Mouse (Mus musculus) midbrain, embryonic 11.5 days (tissue): ENCODE measurements around the gene Inpp4a. TPM values are rescaled to one million over a fixed set of nuclear protein-coding genes. Genes with fewer than 3 reads are reported as not detected.

Source experiments
- ATAC-seq: fragments of 200-750 bp; cut with Nextera tagmentation; 2 replicates; pipeline ENCODE4 v1.8.0; 2017; ENCODE audit warnings: moderate TSS enrichment, moderate library complexity; ENCODE audit not compliant: low FRiP score
- DNase-seq: peaks from one replicate; pipeline ENCODE4 v3.0.0; 2015; ENCODE audit warnings: low spot score; ENCODE audit errors: missing footprints
- H3K27ac ChIP-seq: fragments of 300-500 bp; sonication (generic); 2 replicates; pipeline ENCODE4 v1.5.1; 2014; ENCODE audit warnings: low read depth, low read length
- H3K27me3 ChIP-seq: fragments of 300-500 bp; sonication (generic); 2 replicates; pipeline ENCODE4 v1.6.1; 2014; ENCODE audit warnings: mild to moderate bottlenecking, low read length, moderate library complexity, mixed read lengths; ENCODE audit not compliant: control insufficient read depth, insufficient read depth
- H3K36me3 ChIP-seq: fragments of 300-500 bp; sonication (generic); 2 replicates; pipeline ENCODE4 v1.6.1; 2014; ENCODE audit warnings: mild to moderate bottlenecking, low read length, moderate library complexity, mixed read lengths; ENCODE audit not compliant: control insufficient read depth, insufficient read depth
- H3K4me1 ChIP-seq: fragments of 300-500 bp; sonication (generic); 2 replicates; pipeline ENCODE4 v1.6.1; 2014; ENCODE audit warnings: low read length; ENCODE audit not compliant: control insufficient read depth, insufficient read depth
- H3K4me2 ChIP-seq: fragments of 300-500 bp; sonication (generic); 2 replicates; pipeline ENCODE4 v1.6.1; 2014; ENCODE audit warnings: mild to moderate bottlenecking, moderate library complexity
- H3K4me3 ChIP-seq: fragments of 300-500 bp; sonication (generic); 2 replicates; pipeline ENCODE4 v1.5.1; 2014; ENCODE audit warnings: low read depth, low read length
- H3K9ac ChIP-seq: fragments of 300-500 bp; sonication (generic); 2 replicates; pipeline ENCODE4 v1.6.1; 2014; ENCODE audit warnings: low read length
- H3K9me3 ChIP-seq: fragments of 300-500 bp; sonication (generic); 2 replicates; pipeline ENCODE4 v1.6.1; 2016; ENCODE audit warnings: low read length; ENCODE audit not compliant: control insufficient read depth
- WGBS: fragments of 180-500 bp; shearing (Covaris S2); extraction: QIAGEN DNeasy Blood & Tissue Kit; methylation state at CpG from one replicate; pipeline ENCODE4 v1.1.7; 2014; 5-methylcytosine and 5-hydroxymethylcytosine counted together
- polyA plus RNA-seq: library from polyadenylated mRNA; unstranded; fragments of >200 nt; fragmentation: Nextera tagmentation; extraction: Ambion mirVana; gene quantifications from 2 replicates; pipeline ENCODE4 v1.2.1, GENCODE M21; 2014

Gene Inpp4a
- polyA plus RNA-seq: 19.5 and 20.7 TPM in 2 replicates

DNA sequence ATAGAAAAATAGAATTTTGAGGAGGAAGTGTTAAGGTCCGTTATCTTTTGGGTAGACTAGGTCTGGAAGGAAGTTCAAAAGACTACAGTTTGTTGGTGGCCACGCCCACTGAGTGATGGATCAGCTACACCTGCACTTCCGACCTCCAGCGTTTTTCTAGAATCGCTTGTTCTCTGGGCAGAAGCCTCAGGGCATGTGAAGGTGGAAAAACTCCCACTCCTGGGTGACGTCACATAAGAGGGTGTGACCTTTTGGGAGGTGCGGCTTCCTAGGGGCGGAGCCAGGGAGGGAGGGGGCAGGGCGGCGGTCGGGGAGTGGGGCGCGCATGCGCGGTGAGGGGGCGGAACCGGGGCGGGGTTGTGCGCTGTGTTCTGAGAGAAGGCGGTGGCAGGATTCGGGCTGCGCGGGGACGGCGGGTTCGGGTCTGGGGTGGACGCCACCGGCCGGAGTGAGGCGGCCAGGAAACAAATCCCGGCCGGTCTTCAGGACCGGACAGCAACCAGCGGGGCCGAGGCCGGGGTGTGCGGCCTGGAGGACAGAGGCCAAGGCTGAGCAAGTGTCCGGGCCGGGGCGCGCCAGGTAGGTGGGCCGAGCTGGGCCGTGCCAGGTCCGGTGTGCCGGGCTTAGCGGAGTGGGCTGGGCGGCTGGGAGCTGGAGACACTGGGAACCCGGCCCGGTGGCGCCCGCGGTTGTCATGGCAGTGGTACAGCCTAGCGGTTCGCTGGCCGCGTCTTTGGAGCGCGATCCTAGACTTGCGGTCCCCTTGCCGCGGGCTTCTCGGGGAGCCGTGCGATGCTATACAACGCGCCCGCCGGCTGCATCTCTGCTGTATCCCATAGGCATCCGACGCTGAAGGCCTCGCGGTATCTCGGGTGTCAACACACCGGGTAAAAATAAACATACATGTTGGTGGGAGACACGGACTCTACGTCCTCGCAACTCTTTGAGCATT lies at the start of gene Inpp4a:
Gene Inpp4a (plus strand): TSS at position 326 of the 952 bp plus-strand sequence.
- Histone ChIP-seq H3K9ac (peak within 1 kb of the TSS; percentile 80), H3K9me3 (no peaks in the 10 kb centered on the region), H3K4me3 (peak within 1 kb of the TSS; percentile 87), H3K36me3 (no peaks in the 10 kb centered on the region), H3K27me3 (no peaks in the 10 kb centered on the region), H3K4me1 (peaks cover 7% of the 10 kb centered on the region; the same call in 1 of the 2 replicates), H3K27ac (no peak within 1 kb of the TSS), H3K4me2 (peak within 1 kb of the TSS; percentile 87)
- peak; percentile 95 for ATAC-seq
- DNase-seq: peak; percentile 100
- WGBS: 2% methylated on average over 77 of the region's 77 CpGs

GRCm38 (mm10) chr1:37250643-37251310 lies 48.9 kb upstream of the Inpp4a start:
- Histone ChIP-seq H3K27me3 (no peaks in the 10 kb centered on the region), H3K9ac (no peak overlapping the region), H3K9me3 (no peaks in the 10 kb centered on the region), H3K4me1 (no peaks in the 10 kb centered on the region), H3K4me3 (no peak overlapping the region), H3K4me2 (no peak overlapping the region), H3K36me3 (no peaks in the 10 kb centered on the region), H3K27ac (no peak overlapping the region)
- ATAC-seq (0 out of 2 replicates have a peak, but pooled peaks have one; percentile 65), DNase-seq (peak; percentile 98)
- 44% methylated on average over 5 of the region's 5 CpGs for WGBS

DNA sequence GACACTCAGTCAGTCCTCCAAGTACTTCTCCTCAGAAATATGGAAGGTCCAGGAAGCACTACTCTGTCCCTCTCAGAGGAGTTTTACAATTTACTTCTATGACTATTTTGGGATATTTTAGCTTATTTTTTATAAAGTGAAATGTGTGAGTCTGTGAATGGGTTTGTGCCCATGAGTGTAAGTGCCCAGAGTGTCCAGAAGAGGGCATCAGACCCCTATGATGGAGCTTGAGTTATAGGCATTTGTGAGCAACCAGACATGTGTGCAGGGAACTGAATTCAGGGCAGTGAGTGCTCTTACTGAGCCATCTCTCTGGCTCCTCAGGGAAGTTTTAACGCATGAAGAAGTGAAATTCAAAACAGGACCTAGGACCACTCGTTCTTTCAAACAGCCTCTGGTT lies 41.2 kb upstream of the Inpp4a start:
- H3K36me3 ChIP-seq: no peaks in the 10 kb centered on the region
- no peak for ATAC-seq
- DNase-seq: no peak
- H3K4me3 ChIP-seq: no peak overlapping the region
- no peaks in the 10 kb centered on the region for H3K9me3 ChIP-seq
- H3K27ac ChIP-seq: no peak overlapping the region
- no peaks in the 10 kb centered on the region for H3K4me1 ChIP-seq
- no peak overlapping the region for H3K9ac ChIP-seq
- no peak overlapping the region for H3K4me2 ChIP-seq
- H3K27me3 ChIP-seq: no peaks in the 10 kb centered on the region
- WGBS: 91% methylated on average over 2 of the region's 2 CpGs

- ATAC-seq: 0 out of 2 replicates have a peak, but pooled peaks have one; percentile 33
- H3K9me3 ChIP-seq: no peaks in the 10 kb centered on the region
- 9% methylated on average over 7 of the region's 7 CpGs for WGBS
- no peak overlapping the region for H3K9ac ChIP-seq
- H3K36me3 ChIP-seq: no peaks in the 10 kb centered on the region
- DNase-seq: peak; percentile 94
- H3K4me2 ChIP-seq: no peak overlapping the region
- no peak overlapping the region for H3K4me3 ChIP-seq
- no peaks in the 10 kb centered on the region for H3K27me3 ChIP-seq
- H3K4me1 ChIP-seq: no peaks in the 10 kb centered on the region
- no peak overlapping the region for H3K27ac ChIP-seq
These were observed 27.2 kb upstream of the Inpp4a start for GRCm38 (mm10) chr1:37272464-37272863.

- Histone ChIP-seq H3K4me1 (no peaks in the 10 kb centered on the region), H3K4me3 (no peak overlapping the region), H3K27ac (no peak overlapping the region), H3K36me3 (no peaks in the 10 kb centered on the region), H3K9me3 (no peaks in the 10 kb centered on the region), H3K4me2 (no peak overlapping the region), H3K27me3 (no peaks in the 10 kb centered on the region), H3K9ac (no peak overlapping the region)
- WGBS: 77% methylated on average over 7 of the region's 7 CpGs
- no peak for DNase-seq
- ATAC-seq: no peak
These were observed 13.1 kb upstream of the Inpp4a start for GRCm38 (mm10) chr1:37286556-37286955.

GRCm38 (mm10) chr1:37287748-37288147 lies 11.9 kb upstream of the Inpp4a start:
- WGBS: 86% methylated on average over 1 of the region's 1 CpGs

DNA sequence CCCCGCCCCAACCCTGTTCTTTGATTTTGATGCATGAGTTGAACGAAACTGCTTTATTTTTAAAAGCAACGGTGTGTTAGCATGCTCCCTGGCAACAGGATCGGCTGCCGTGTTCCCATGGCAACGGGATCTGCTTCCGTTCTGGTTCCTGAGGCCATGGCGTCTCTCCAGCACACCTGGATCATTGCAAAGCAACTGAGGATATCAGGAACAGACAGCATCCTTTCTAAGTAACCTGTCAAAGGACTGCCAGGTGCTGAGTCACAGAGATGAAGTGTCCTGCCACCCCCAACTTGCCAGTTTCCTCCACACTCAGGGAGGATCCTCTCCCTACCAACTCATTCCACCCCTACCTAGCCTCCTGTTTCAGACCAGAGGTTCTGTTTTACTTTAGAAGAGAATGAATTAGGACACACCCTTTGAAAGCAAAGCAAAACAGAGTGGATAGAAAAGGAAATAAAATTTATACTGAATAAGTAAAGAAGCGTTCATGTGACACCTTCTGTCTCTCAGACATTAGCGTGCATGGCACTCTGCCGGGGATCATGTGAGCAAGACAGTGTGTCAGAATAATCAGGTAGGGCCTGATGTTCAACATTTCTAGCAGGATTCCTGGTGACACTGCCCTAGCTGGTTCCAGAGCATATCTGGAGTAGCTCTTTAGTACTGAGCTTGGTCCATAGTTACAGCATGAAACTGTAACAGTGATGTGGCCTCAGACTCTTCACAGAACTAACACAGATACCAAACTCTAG lies 11.3 kb upstream of the Inpp4a start:
- H3K27ac ChIP-seq: no peak overlapping the region
- WGBS: 70% methylated on average over 11 of the region's 11 CpGs
- ATAC-seq (no peak), DNase-seq (no peak)
- no peak overlapping the region for H3K9ac ChIP-seq
- H3K4me1 ChIP-seq: no peaks in the 10 kb centered on the region
- H3K4me2 ChIP-seq: no peak overlapping the region
- no peak overlapping the region for H3K4me3 ChIP-seq
- no peaks in the 10 kb centered on the region for H3K27me3 ChIP-seq
- H3K36me3 ChIP-seq: no peaks in the 10 kb centered on the region
- H3K9me3 ChIP-seq: no peaks in the 10 kb centered on the region

More at GRCm38 (mm10) chr1:37287748-37288147, 11.9 kb upstream of the Inpp4a start:
- Histone ChIP-seq H3K4me1 (no peaks in the 10 kb centered on the region), H3K27me3 (no peaks in the 10 kb centered on the region), H3K36me3 (no peaks in the 10 kb centered on the region), H3K9me3 (no peaks in the 10 kb centered on the region), H3K4me2 (no peak overlapping the region), H3K9ac (no peak overlapping the region), H3K4me3 (no peak overlapping the region), H3K27ac (no peak overlapping the region)
- DNase-seq (no peak), ATAC-seq (no peak)

DNA sequence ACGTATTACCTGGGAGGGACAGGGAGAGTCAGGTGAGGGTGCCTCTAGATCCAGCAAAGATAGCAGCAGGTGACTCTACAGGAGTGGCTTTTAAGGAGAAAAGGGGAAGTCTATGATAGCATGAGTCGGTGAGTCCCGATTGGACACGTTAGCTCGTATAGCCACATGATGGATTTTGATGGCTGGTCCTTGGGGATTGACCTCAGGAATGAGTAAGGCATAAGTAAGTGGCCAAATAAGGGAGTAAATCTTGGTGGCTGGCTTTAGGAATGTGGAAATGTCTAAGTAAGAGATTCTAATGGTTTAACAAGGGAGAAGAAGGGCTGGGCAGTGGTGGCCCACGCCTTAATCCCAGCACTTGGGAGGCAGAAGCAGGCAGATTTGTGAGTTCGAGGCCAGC lies 10.7 kb upstream of the Inpp4a start:
- H3K36me3 ChIP-seq: no peaks in the 10 kb centered on the region
- ATAC-seq (no peak), DNase-seq (no peak)
- WGBS: 92% methylated on average over 7 of the region's 7 CpGs
- no peak overlapping the region for H3K9ac ChIP-seq
- H3K27ac ChIP-seq: no peak overlapping the region
- H3K4me1 ChIP-seq: no peaks in the 10 kb centered on the region
- no peak overlapping the region for H3K4me2 ChIP-seq
- H3K9me3 ChIP-seq: no peaks in the 10 kb centered on the region
- H3K27me3 ChIP-seq: no peaks in the 10 kb centered on the region
- H3K4me3 ChIP-seq: no peak overlapping the region
